Mouse (Mus musculus) forebrain, embryonic 12.5 days (tissue): Measurements from ENCODE around the gene Nckap1l. TPM values are rescaled to one million over a fixed set of nuclear protein-coding genes. Genes with fewer than 3 reads are reported as not detected.
A peak's percentile ranks its signal among the peaks of the same experiment; 100 is the strongest.

ENCODE experiments used
- ATAC-seq: fragments of 200-750 bp; cut with Nextera tagmentation; 2 replicates; pipeline ENCODE4 v1.8.0; 2017; ENCODE audit warnings: moderate TSS enrichment; ENCODE audit not compliant: low FRiP score
- H3K27ac ChIP-seq: fragments of 300-500 bp; sonication (generic); 2 replicates; pipeline ENCODE4 v1.5.1; 2016; ENCODE audit warnings: mild to moderate bottlenecking
- H3K27me3 ChIP-seq: fragments of 300-500 bp; sonication (generic); 2 replicates; pipeline ENCODE4 v1.6.1; 2016; ENCODE audit warnings: mild to moderate bottlenecking
- H3K36me3 ChIP-seq: fragments of 300-500 bp; sonication (generic); replicated peaks from 2 replicates; pipeline ENCODE4 v1.6.1; 2016; ENCODE audit warnings: mild to moderate bottlenecking
- H3K4me1 ChIP-seq: fragments of 300-500 bp; sonication (generic); 2 replicates; pipeline ENCODE4 v1.6.1; 2016
- H3K4me2 ChIP-seq: fragments of 300-500 bp; sonication (generic); 2 replicates; pipeline ENCODE4 v1.6.1; 2016; ENCODE audit warnings: mild to moderate bottlenecking, moderate library complexity
- H3K4me3 ChIP-seq: fragments of 300-500 bp; sonication (generic); replicated peaks from 2 replicates; pipeline ENCODE4 v1.5.1; 2016; ENCODE audit warnings: mild to moderate bottlenecking
- H3K9ac ChIP-seq: fragments of 300-500 bp; sonication (generic); 2 replicates; pipeline ENCODE4 v1.6.1; 2016; ENCODE audit warnings: mild to moderate bottlenecking
- H3K9me3 ChIP-seq: fragments of 300-500 bp; sonication (generic); 2 replicates; pipeline ENCODE4 v1.6.1; 2016
- WGBS: fragments of 180-500 bp; shearing (Covaris S2); methylation state at CpG from one replicate; pipeline ENCODE4 v1.1.7; 2016; 5-methylcytosine and 5-hydroxymethylcytosine counted together
- polyA plus RNA-seq: library from polyadenylated mRNA; unstranded; fragments of >200 nt; fragmentation: Nextera tagmentation; extraction: Ambion mirVana; gene quantifications from 2 replicates; pipeline ENCODE4 v1.2.1, GENCODE M21; 2016

Gene Nckap1l
- polyA plus RNA-seq, 1 experiment from 2014 or later, result 1.6 TPM

DNA sequence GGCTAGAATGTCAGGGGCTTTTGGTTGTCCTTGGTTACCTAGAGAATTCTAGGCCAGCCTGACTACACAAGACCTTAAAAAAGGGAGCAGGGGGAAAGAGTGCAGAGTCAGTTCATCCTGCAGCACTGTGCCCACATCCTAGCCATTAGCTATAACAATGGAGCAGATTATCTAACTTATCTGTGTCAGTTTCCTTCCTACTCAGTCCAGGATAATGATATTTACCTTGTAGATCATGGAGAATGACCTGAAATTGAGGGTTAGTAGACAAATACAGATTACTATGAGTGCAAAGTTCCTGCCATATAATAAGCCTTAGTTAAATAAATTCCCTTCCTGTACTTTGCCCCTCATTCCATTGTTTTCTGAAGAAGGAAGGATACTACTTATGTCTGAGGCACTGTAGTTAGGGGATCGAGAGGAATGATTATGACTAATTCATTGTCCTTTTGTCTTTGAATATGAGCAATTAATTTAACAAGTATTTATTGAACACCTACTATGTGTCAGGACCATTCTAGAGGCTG is 25.5 kb downstream of the Nckap1l start:
- Histone ChIP-seq H3K4me2 (no peak overlapping the region), H3K9me3 (no peaks in the 10 kb centered on the region), H3K36me3 (no peaks in the 10 kb centered on the region), H3K4me1 (peaks cover 2% of the 10 kb centered on the region; the same call in 1 of the 2 replicates), H3K9ac (no peak overlapping the region), H3K4me3 (no peak overlapping the region), H3K27me3 (0 out of 2 replicates have a peak, but pooled peaks cover 4% of the 10 kb centered on the region), H3K27ac (no peak overlapping the region)
- no peak for ATAC-seq
- 81% methylated on average over 1 of the region's 1 CpGs for WGBS

DNA sequence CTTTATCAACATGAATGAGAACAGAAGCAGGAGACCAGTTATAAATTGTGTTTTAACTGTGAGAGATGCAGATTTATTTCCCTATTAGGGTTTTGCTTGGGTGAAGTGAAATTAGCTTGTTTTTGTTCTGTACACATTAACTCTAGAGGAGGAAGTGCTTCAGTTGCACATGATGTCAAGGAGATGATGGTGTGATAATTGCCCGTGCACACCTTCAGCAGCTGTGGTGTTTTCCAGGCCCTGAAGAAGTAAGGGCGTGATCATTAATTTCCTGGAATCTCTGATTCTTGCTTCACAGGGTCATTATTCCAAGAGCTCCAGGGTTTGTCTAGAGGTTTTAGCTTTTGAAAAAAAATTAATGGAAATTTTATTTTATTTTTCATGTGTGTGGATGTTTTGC is 26.5 kb downstream of the Nckap1l start:
- no peak for ATAC-seq
- Histone ChIP-seq H3K9ac (no peak overlapping the region), H3K36me3 (no peaks in the 10 kb centered on the region), H3K4me1 (peaks cover 9% of the 10 kb centered on the region), H3K4me3 (no peak overlapping the region), H3K27me3 (0 out of 2 replicates have a peak, but pooled peaks cover 4% of the 10 kb centered on the region), H3K9me3 (no peaks in the 10 kb centered on the region), H3K27ac (no peak overlapping the region), H3K4me2 (no peak overlapping the region)
- 78% methylated on average over 2 of the region's 2 CpGs for WGBS

DNA sequence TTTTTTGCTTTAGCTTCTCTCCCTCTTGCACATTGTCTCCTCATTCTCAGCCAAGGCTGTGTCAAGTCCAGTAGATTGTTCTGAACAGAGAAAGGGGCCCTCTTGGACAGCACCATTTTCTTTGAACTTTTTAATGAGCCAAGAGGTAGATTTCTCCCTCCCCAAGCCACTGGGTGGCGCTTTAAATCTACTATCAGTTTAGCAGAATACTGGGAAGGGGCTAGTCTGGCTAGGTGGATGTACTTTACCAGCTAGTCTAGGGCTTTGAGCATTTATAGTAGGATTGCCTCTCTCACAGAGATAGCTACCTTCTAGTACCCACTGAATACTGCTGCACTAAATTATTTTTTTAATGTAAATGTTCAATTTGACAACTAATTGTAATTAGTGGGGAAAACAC is 28.9 kb downstream of the Nckap1l start:
- Histone ChIP-seq H3K4me1 (peaks cover 9% of the 10 kb centered on the region), H3K27me3 (0 out of 2 replicates have a peak, but pooled peaks cover 4% of the 10 kb centered on the region), H3K36me3 (no peaks in the 10 kb centered on the region), H3K9me3 (no peaks in the 10 kb centered on the region), H3K4me2 (no peak overlapping the region), H3K9ac (no peak overlapping the region), H3K4me3 (no peak overlapping the region), H3K27ac (no peak overlapping the region)
- ATAC-seq, result peak; percentile 74
- WGBS, result 0% methylated on average over 1 of the region's 1 CpGs

DNA sequence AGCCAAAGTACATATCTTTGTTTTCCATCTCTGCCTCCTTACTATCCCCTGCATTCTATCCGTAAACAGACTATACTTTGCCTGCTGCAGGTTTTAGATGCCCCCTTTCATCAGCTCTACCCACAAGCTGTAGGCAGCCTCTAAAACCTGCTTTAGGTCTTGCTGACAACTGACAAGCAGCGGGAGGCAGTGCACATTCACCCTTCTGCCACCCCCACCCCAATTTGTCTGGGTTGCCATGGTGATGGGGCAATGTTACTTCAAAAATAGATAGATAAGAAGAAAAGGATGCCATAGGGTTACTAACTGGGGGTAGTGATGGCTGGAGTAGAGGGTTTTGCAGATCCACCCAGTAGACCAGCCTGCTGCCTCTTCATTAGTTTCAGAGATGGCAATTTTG is 30.9 kb downstream of the Nckap1l start:
- Histone ChIP-seq H3K4me3 (no peak overlapping the region), H3K9ac (no peak overlapping the region), H3K9me3 (no peaks in the 10 kb centered on the region), H3K27ac (0 out of 2 replicates have a peak overlapping the region, but pooled peaks have one; percentile 13), H3K27me3 (0 out of 2 replicates have a peak, but pooled peaks cover 4% of the 10 kb centered on the region), H3K4me1 (peaks cover 9% of the 10 kb centered on the region), H3K4me2 (no peak overlapping the region), H3K36me3 (no peaks in the 10 kb centered on the region)
- WGBS, result 65% methylated on average over 2 of the region's 2 CpGs
- no peak for ATAC-seq

DNA sequence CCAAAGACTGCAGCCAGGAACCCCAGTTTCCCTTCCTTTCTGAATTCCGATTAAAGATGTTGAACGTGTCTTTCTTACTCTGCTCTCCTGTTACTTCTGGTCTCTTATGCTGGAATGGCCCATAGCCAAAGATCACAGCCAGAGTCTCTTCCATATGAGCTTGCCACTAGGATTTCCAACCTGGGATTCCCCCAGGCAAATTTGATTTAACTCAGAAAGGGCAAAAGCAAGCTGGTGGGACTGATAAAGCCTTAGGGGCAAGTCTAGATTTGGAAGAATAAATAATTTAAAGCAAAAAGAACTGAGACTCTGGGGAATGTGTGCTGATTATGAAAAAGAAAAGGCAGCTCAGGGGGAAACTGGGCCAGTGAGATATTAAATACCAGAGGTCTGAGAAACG is 31.5 kb downstream of the Nckap1l start:
- Histone ChIP-seq H3K4me3 (no peak overlapping the region), H3K4me2 (no peak overlapping the region), H3K9me3 (no peaks in the 10 kb centered on the region), H3K9ac (no peak overlapping the region), H3K36me3 (no peaks in the 10 kb centered on the region), H3K4me1 (peaks cover 9% of the 10 kb centered on the region), H3K27ac (no peak overlapping the region), H3K27me3 (0 out of 2 replicates have a peak, but pooled peaks cover 4% of the 10 kb centered on the region)
- ATAC-seq, result no peak
- WGBS, result 55% methylated on average over 3 of the region's 3 CpGs

DNA sequence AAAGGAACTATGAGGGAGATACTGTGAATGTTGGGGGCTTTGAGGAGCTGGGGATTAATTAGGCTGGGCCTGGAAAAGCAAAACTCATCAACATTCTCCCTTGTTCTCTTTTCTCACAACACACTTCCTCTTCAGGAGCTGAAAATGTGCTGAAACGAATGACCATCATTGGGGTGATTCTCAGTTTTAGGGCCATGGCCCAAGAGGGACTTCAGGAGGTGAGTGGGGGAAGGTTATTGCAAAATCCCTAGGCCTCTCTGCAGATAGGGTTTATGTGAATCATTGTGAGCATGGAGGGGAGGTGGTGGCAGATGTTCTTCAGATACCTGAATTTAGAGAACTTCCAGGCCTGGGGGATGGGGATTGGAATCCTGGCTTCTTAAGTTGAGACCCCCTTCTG is 33.1 kb downstream of the Nckap1l start:
- Histone ChIP-seq H3K27ac (no peak overlapping the region), H3K9ac (no peak overlapping the region), H3K27me3 (0 out of 2 replicates have a peak, but pooled peaks cover 4% of the 10 kb centered on the region), H3K4me2 (no peak overlapping the region), H3K4me1 (peaks cover 9% of the 10 kb centered on the region), H3K36me3 (no peaks in the 10 kb centered on the region), H3K4me3 (no peak overlapping the region), H3K9me3 (no peaks in the 10 kb centered on the region)
- ATAC-seq, result no peak
- 39% methylated on average over 1 of the region's 1 CpGs for WGBS

DNA sequence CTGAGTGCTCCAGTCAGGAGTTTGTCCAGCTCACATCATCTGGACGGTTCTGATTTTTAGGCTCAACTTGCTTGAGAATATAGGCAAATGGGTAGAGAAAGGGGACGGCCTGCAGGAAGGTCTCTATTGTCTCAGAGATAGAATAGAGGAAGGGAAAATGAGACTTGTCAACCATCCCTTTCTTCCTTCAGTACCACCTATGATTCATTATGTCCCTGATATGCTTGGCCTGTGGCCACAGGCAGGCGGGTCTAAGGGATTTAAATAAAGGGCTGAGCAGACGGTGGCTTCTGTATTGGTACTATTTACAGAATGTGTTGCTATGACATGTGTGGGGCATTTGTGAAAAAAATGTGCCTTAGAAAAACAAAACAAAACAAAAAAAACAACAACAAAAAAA is 34.7 kb downstream of the Nckap1l start:
- Histone ChIP-seq H3K27me3 (0 out of 2 replicates have a peak, but pooled peaks cover 3% of the 10 kb centered on the region), H3K27ac (no peak overlapping the region), H3K9me3 (no peaks in the 10 kb centered on the region), H3K9ac (no peak overlapping the region), H3K36me3 (no peaks in the 10 kb centered on the region), H3K4me3 (no peak overlapping the region), H3K4me1 (peaks cover 14% of the 10 kb centered on the region), H3K4me2 (no peak overlapping the region)
- WGBS, result 60% methylated on average over 4 of the region's 4 CpGs
- no peak for ATAC-seq

DNA sequence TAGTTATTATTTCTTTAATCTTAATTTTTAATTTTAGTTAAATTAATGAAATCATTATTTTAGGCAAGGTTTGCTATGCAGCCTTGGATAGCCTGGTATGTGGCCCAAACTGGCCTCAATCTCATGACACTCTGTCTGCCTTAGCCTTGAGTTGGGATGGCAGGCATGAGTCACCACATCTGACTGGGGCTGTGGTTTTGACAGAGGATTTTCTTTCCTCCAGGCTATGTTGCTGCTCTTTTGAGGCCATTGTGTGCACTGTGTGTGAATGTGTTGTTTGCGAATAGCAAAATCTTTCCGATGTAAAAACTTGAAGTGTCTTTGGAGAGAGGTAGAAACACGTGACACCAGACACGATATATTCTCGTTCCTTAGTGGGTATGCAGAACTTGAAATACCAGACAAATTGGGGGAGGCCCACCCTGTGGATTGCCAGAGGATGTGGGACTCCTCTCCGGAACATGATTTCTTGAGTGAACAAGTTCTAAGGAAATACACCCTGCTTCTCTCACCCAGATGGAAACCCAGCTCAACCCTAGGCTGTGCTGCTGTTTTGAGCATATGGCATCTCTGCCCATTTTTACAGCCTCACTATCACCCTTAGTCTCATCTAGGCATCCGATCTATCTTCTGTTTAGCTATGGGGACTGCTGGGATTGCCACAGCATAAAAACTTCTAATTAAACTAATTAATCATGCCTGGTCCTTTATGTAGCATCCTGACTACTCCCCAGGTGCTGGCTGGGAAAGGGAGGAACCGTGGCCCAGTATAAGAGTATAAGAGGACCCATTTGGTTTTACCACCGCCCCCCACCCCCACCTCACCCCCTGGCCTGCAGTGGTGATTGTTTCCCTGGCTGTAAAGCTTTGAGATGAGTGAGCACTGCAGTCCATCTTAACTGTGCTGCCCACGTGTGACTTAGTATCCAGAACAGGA is 42.9 kb downstream of the Nckap1l start:
- Histone ChIP-seq H3K36me3 (no peaks in the 10 kb centered on the region), H3K27me3 (peaks cover 13% of the 10 kb centered on the region), H3K4me2 (no peak overlapping the region), H3K9me3 (no peaks in the 10 kb centered on the region), H3K4me3 (no peak overlapping the region), H3K4me1 (peaks cover 32% of the 10 kb centered on the region), H3K27ac (no peak overlapping the region), H3K9ac (no peak overlapping the region)
- 72% methylated on average over 10 of the region's 10 CpGs for WGBS
- no peak for ATAC-seq

DNA sequence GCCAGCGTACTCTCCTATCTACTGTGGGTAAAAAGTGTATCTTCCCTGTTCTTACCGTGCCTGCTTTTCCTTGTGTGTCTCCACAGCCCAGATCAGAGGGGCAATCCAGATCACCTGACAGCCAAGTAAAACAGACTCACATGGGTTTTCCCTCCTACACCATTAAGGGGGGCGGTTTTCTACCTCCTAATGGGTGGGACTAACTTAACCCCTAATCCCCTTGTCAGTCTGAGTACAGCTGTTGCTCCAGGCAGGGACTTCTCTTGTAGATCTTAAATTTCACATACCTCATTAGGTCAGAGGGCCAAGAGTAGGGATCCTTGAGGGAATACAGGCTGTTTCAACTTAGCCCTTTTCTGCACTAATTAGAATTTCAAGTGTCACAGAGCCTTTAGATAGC is 44.6 kb downstream of the Nckap1l start:
- no peak overlapping the region for H3K9ac ChIP-seq
- no peak overlapping the region for H3K4me2 ChIP-seq
- H3K4me3 ChIP-seq, result no peak overlapping the region
- WGBS, result 30% methylated on average over 3 of the region's 3 CpGs
- peaks cover 34% of the 10 kb centered on the region for H3K4me1 ChIP-seq
- no peak for ATAC-seq
- no peaks in the 10 kb centered on the region for H3K9me3 ChIP-seq
- peaks cover 13% of the 10 kb centered on the region for H3K27me3 ChIP-seq
- H3K36me3 ChIP-seq, result no peaks in the 10 kb centered on the region
- H3K27ac ChIP-seq, result no peak overlapping the region

DNA sequence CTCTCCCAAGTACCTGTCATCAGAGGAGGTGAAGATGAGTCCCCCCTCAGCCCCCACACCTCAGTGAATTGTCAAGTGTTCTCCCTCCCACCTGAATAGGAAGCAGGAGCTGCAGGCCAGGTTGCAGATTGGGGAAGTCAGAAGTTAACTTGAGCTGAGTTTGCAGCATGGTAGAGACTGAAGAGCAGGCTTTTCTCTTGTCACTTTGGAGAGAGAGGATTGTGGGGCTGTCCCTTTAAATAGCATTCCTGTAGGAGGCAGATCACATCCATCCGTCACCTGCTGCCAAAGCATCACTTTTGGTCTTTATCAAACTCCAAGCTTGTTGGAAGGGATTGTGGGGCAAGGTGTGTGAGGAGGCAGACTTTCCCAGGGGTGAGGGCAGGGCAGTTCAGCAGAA is 47.1 kb downstream of the Nckap1l start:
- no peak overlapping the region for H3K4me3 ChIP-seq
- 69% methylated on average over 1 of the region's 1 CpGs for WGBS
- H3K27ac ChIP-seq, result no peak overlapping the region
- no peaks in the 10 kb centered on the region for H3K36me3 ChIP-seq
- ATAC-seq, result no peak
- no peaks in the 10 kb centered on the region for H3K9me3 ChIP-seq
- H3K4me1 ChIP-seq, result peaks cover 49% of the 10 kb centered on the region
- peaks cover 24% of the 10 kb centered on the region for H3K27me3 ChIP-seq
- no peak overlapping the region for H3K4me2 ChIP-seq
- no peak overlapping the region for H3K9ac ChIP-seq

DNA sequence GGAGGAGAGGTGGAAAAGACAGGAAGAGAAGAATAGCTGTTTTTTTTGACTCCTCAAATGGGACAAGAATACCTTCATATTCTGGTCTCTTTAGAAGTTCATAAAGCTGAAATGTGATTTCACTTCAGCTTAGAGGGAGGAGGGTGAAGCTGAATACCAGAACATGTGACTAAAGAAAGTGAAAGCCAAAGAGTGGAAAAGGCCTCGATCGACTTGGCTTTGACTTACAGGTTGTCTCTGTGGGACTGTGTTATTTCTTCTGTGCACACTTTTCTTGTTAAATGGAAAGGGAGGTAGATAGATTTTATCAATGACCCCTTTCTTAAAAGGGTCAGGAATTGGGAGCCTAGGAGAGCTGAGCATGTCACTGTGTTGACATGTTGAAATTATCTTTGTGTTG is 47.6 kb downstream of the Nckap1l start:
- Histone ChIP-seq H3K4me3 (no peak overlapping the region), H3K9ac (no peak overlapping the region), H3K4me1 (peaks cover 51% of the 10 kb centered on the region), H3K9me3 (no peaks in the 10 kb centered on the region), H3K4me2 (no peak overlapping the region), H3K27me3 (peaks cover 24% of the 10 kb centered on the region), H3K27ac (no peak overlapping the region), H3K36me3 (no peaks in the 10 kb centered on the region)
- WGBS, result 82% methylated on average over 2 of the region's 2 CpGs
- no peak for ATAC-seq

DNA sequence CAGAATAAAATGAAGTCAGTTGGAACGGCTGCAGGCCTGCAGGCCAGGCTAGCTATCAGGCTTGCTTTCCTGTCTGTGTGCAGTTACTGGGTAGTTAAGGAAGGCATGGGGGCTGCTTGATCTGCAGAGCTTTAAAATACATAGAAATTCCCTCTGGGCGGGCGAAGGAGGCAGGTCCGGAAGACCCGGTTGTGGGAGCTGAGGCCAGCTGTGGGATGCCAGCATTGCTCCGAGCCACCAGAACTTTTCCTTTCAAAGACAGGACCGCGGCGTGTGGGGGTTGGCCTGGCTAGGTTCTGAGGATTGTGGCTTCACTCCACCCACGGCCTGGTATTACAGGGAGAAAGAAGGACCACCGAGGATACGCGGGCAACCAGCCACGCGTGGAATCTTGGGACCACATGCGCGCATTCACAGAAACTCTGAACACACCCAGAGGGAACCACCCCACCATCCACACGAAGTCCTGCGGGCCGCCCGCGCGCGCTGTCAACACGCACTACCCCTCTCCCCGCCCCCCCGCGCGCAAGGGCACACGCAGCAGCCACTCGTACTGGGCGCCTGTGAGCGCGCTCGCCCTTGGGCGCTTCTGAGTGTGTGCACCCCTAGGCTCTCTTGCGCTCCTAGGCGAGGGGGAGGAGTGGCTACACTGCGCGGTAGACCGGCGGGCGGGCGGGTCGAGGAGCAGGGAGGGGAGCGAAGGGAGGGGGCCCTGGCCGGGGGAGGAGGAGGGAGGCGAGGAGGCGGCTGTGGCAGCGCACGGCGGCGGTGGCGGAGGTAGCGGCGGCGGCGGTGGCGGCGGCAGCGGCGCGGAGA is 49.0 kb downstream of the Nckap1l start, which contains the start of gene Pde1b:
Pde1b (plus strand) TSS at position 600 of the 816 bp plus-strand sequence.
- Histone ChIP-seq H3K27me3 (peaks cover 24% of the 10 kb centered on the region), H3K9ac (peak within 1 kb of the TSS; percentile 82), H3K4me1 (peaks cover 45% of the 10 kb centered on the region), H3K4me3 (peak within 1 kb of the TSS; percentile 68), H3K4me2 (peak within 1 kb of the TSS; percentile 89), H3K9me3 (no peaks in the 10 kb centered on the region), H3K36me3 (no peaks in the 10 kb centered on the region), H3K27ac (peak within 1 kb of the TSS; percentile 53)
- WGBS, result 1% methylated on average over 62 of the region's 63 CpGs
- ATAC-seq, result peak; percentile 88
